Mouse (Mus musculus) adrenal gland, adult 18-20 months (tissue): ENCODE data around the gene C530008M17Rik. TPM values are rescaled to one million over a fixed set of nuclear protein-coding genes. Genes with fewer than 3 reads are reported as not detected.
"Not testable (repeated sequence)": the region's sequence is repeated elsewhere in the genome, so short reads cannot be mapped to it uniquely, and the experiment has no call there.

Source experiments
- DNase-seq, 2 experiments: peaks; one replicate each; pipeline ENCODE4 v3.0.0; 2021 to 2022; ENCODE audit warnings: low spot score in 2 of 2
- total RNA-seq, 2 experiments: library from RNA; stranded (reverse); gene quantifications; 1 replicate in 1 of 2; 2 replicates in 1 of 2; pipeline ENCODE4 v1.2.3; 2021

C530008M17Rik gene
- total RNA-seq, 2 experiments from 2014 or later: 5.5 to 12.8 TPM

DNA sequence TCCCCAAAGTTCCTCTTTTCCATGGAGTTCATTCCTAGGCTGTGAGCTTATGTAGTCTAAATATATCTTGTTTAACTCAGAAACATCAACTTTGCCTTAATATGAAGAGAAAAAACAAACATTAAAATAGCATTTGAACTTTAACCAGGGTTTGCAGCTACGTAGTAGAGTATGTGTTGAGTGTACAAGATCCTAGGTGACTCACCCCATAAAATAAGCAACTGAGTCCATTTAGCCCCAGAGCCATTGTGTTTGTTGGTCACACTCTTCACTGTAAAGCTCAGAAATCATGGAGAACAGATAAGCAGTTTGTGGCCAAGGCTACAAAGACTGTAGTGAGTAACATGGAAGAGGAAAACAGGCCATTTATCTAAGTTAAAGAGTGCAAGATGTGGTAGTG, 227.8 kb downstream of the C530008M17Rik start:
- no peak for DNase-seq

DNA sequence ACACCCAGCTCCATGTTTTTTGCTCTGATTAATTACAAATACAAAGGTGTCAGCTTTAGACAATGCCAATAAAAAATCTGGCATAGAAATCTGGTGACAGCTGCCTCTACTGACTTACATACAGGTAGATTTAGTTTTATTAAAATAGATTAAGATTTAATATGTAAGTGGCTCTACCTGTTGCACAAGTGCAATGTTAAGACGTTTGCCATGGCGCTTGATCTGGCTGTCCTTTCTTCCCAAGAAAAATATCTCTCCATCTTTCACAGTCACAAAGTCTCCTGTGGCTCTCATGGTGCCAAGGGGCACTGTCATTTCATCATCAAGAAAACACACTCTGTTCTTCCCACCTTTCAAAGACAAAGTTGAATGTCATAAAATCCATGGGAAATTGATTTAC, 230.7 kb downstream of the C530008M17Rik start:
- DNase-seq: no peak

GRCm38 (mm10) chr5:76892608-76893007, 236.3 kb downstream of the C530008M17Rik start:
- no peak for DNase-seq

DNA sequence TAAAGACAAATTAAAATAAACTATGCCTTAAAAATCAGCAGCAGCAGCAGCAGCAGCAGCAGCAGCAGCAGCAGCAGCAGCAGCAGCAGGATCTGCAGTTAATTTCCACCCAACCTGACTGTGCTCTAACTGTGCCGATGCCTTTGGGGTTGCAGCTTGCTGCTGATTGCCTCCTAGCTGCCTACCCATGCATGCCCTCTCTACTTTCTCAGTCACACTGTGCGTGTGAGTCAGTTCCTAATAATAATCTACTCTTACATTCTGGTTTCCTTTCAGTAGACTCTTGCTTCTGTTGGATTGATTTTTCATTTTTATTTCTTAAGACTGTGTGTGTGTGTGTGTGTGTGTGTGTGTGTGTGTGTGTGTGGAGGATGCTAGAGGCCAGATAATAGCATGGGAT, 236.8 kb downstream of the C530008M17Rik start:
- DNase-seq: no peak

DNA sequence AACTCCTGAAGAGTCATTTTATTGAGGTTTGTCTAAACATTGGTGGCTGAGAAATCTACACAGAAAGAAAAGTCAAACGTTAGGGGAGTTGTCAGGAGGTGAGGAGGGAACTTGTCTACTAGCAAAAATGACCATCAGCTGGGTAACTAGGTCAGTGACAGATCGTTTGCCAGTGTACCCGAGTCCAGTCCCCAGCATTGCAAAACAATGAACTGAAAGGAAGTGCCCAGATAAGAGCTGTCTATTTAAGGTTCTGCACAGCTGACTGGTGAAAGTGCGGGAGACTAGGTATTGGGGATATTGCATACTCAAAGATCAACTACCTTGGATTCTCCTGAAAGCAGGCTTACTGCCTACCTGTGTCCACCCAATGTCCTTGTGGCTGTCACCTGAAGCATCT, 245.8 kb downstream of the C530008M17Rik start:
- DNase-seq: no peak

DNA sequence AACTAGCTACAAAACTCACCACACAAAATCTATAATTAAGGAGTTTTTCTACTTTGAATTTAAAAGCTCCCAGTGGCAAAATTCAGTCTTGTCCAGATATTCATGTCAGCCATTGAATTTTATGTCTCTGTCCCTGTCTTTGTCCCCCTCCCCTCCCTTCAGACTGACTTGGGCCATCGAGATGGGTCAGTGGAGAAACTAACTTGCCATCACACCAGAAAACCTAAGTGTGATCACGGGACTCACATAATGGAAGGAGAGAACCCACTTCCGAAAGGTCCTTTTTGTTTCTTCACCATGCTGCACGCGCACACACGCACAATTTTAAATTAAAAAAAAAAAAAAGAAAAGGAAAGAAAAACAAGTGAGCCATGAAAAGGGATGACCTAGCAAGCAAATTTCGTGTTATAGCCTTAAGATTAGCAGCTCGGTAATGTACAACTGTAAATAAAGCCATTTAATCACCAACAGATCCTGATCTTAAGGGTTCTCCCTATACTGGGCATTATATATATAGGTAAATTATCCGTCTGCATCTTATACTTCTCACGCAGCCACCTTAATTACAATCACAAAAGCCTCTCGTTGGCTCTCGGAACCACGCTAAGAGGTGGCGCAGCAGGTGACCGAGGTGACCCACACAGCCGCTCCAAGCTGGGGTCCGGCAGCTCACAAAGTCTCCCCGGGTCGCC, 248.5 kb downstream of the C530008M17Rik start:
- no peak for DNase-seq

DNA sequence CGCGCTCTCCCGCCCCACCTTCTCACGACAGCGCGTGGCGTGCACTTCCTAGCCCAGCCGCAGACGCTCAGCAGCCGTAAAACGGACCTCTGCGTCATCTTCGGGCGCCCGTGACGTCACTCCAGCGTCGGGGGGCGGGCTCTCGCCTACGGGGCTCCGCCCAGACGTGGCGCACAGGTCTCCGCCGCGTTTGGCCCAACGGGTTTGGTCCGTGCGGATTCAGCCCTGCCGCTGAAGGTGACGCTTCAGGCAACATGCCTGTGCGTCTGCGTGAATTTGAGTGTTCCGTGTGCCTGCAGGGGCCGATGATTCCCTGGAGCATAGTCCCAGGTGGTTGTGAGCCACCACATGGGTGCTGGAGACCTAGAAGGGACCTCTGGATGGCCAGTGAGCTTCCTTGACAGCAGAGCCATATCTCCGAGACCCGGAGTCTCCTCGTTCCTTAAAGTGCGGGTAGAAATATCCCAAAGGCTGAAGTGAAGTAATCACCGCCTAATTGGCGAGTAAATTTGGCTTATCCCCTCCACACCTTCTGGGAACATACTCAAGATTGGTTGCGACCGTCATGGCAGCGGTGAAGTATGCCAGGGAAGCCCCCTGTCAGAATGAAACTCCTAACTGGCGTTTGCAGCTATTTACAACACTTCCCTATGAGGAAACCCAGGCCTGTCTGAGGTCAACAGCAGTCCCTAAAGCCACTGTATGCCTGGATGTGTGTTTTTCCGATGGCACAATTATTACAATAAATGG, 249.3 kb downstream of the C530008M17Rik start, which contains the start of gene Aasdh:
Gene Aasdh (minus strand): TSS at position 110 of the 750 bp plus-strand sequence.
- peak; percentile 99 for DNase-seq

DNA sequence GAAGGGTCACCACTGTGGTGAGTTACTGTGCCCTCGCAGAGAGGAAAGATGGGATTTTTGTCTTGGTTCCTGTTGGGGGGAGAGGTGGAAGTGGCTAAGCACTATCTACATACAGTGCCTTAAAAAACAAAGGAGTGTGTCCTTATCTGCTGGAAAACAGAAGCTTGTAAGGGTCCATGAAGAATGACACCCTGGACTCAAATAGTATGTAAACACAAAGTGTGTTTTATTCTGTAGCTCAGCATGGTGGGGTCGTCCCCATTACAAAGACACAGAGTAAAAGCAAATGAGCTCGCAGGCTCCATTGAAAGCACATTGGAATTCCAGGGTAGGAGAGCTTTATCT, 249.8 kb downstream of the C530008M17Rik start:
- no peak for DNase-seq

DNA sequence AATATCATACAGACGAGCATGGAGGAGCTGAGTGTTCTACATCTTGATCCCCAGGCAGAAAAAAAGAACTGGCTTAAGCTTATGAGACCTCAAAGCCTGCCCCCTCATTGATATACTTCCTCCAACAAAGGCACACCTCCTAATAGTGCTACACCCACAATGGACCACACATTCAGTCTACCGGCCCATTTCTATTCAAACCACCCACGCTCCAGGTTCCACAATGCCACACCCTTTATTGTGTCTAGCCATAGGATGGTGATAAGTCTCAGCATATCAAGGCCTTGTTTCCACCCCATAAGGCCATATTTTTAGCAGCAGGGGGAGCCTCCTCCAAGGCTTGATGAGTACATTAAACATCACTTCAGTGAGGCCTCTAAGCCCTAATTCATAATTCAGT, 254.5 kb downstream of the C530008M17Rik start:
- no peak for DNase-seq

DNA sequence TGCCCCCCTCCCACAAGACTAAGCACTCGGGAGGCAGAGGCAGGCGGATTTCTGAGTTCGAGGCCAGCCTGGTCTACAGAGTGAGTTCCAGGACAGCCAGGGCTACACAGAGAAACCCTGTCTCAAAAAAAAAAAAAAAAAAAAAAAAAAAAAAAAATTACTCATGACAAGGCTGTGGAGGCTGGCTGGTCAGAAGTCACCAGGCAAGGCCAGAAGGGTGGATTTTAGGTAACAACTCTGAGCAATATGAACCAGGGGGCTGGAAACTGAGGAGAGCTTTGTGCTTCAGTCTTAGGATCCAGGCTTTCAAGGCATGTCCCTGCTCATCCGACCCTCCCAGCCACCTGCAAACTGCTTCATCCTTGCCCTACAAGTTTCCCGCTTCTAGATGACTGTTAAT, 256.2 kb downstream of the C530008M17Rik start:
- DNase-seq: not testable (repeated sequence)

GRCm38 (mm10) chr5:76922833-76923232, 266.5 kb downstream of the C530008M17Rik start:
- no peak for DNase-seq

Other genes starting within 250 kb of the C530008M17Rik start
- gene Gm7271, start 172.5 kb upstream of the C530008M17Rik start, total RNA-seq: not detected
- gene Exoc1, start 127.2 kb upstream of the C530008M17Rik start, total RNA-seq: 10 to 100 TPM; 36.2 to 42.2 TPM
- 1 to 10 TPM; 3.5 to 3.6 TPM for gene Cep135, start 67.8 kb upstream of the C530008M17Rik start, total RNA-seq
- 10 to 100 TPM; 14.8 to 16.2 TPM for gene Aasdh, start 249.0 kb downstream of the C530008M17Rik start, total RNA-seq